Mouse (Mus musculus) lung, embryonic 15.5 days (tissue): ENCODE data around the gene Mettl5. TPM values are rescaled to one million over a fixed set of nuclear protein-coding genes. Genes with fewer than 3 reads are reported as not detected.

ENCODE experiments used
- ATAC-seq: fragments of 200-750 bp; cut with Nextera tagmentation; 2 replicates; pipeline ENCODE4 v1.8.0; 2017; ENCODE audit warnings: moderate number of reproducible peaks, borderline replicate concordance; ENCODE audit not compliant: low FRiP score, low TSS enrichment; ENCODE audit errors: extremely low read depth
- H3K27ac ChIP-seq: fragments of 300-500 bp; sonication (generic); 2 replicates; pipeline ENCODE4 v1.5.1; 2015; ENCODE audit warnings: moderate library complexity, mild to moderate bottlenecking, inconsistent platforms
- H3K27me3 ChIP-seq: fragments of 300-500 bp; sonication (generic); 2 replicates; pipeline ENCODE4 v1.6.1; 2015; ENCODE audit warnings: inconsistent platforms
- H3K36me3 ChIP-seq: fragments of 300-500 bp; sonication (generic); 2 replicates; pipeline ENCODE4 v1.6.1; 2015; ENCODE audit warnings: inconsistent platforms
- H3K4me1 ChIP-seq: fragments of 300-500 bp; sonication (generic); 2 replicates; pipeline ENCODE4 v1.6.1; 2015; ENCODE audit warnings: inconsistent platforms
- H3K4me2 ChIP-seq: fragments of 300-500 bp; sonication (generic); 2 replicates; pipeline ENCODE4 v1.6.1; 2015; ENCODE audit warnings: inconsistent platforms, mild to moderate bottlenecking, moderate library complexity
- H3K4me3 ChIP-seq: fragments of 300-500 bp; sonication (generic); 2 replicates; pipeline ENCODE4 v1.5.1; 2015; ENCODE audit warnings: mild to moderate bottlenecking, inconsistent platforms
- H3K9ac ChIP-seq: fragments of 300-500 bp; sonication (generic); 2 replicates; pipeline ENCODE4 v1.6.1; 2015; ENCODE audit warnings: inconsistent platforms
- H3K9me3 ChIP-seq: fragments of 300-500 bp; sonication (generic); 2 replicates; pipeline ENCODE4 v1.6.1; 2016; ENCODE audit warnings: inconsistent platforms
- WGBS: fragments of 180-500 bp; shearing (Covaris S2); methylation state at CpG from one replicate; pipeline ENCODE4 v1.1.7; 2015; 5-methylcytosine and 5-hydroxymethylcytosine counted together
- polyA plus RNA-seq: library from polyadenylated mRNA; unstranded; fragments of >200 nt; fragmentation: Nextera tagmentation; extraction: Ambion mirVana; gene quantifications from 2 replicates; pipeline ENCODE4 v1.2.1, GENCODE M21; 2015

Gene Mettl5
- polyA plus RNA-seq, 1 experiment from 2014 or later, result 36.5 TPM

- Histone ChIP-seq H3K4me2 (no peak overlapping the region; the same call in 1 of the 2 replicates), H3K36me3 (no peaks in the 10 kb centered on the region), H3K27me3 (no peaks in the 10 kb centered on the region), H3K27ac (peak overlapping the region; percentile 70), H3K4me1 (peaks cover 10% of the 10 kb centered on the region; the same call in 1 of the 2 replicates), H3K9me3 (no peaks in the 10 kb centered on the region), H3K9ac (no peak overlapping the region), H3K4me3 (no peak overlapping the region)
- ATAC-seq, result peak; percentile 17; the same call in 1 of the 2 replicates
- WGBS, result 47% methylated on average over 6 of the region's 6 CpGs
Observed at GRCm38 (mm10) chr2:69849215-69849614, 36.2 kb downstream of the Mettl5 start.

- H3K27me3 ChIP-seq, result no peaks in the 10 kb centered on the region
- ATAC-seq, result no peak
- no peaks in the 10 kb centered on the region for H3K9me3 ChIP-seq
- H3K36me3 ChIP-seq, result peaks cover 11% of the 10 kb centered on the region
- no peak overlapping the region for H3K9ac ChIP-seq
- H3K27ac ChIP-seq, result no peak overlapping the region
- no peak overlapping the region for H3K4me2 ChIP-seq
- no peak overlapping the region for H3K4me3 ChIP-seq
- WGBS, result 31% methylated on average over 6 of the region's 6 CpGs
- no peaks in the 10 kb centered on the region for H3K4me1 ChIP-seq
Observed at GRCm38 (mm10) chr2:69840261-69840660, 45.2 kb downstream of the Mettl5 start.

GRCm38 (mm10) chr2:69838707-69839106 is 46.7 kb downstream of the Mettl5 start:
- Histone ChIP-seq H3K9me3 (no peaks in the 10 kb centered on the region), H3K4me1 (no peaks in the 10 kb centered on the region), H3K36me3 (peaks cover 18% of the 10 kb centered on the region), H3K4me3 (no peak overlapping the region), H3K9ac (no peak overlapping the region), H3K27me3 (no peaks in the 10 kb centered on the region), H3K4me2 (no peak overlapping the region), H3K27ac (no peak overlapping the region)
- no peak for ATAC-seq

GRCm38 (mm10) chr2:69837996-69838395 is 47.4 kb downstream of the Mettl5 start:
- Histone ChIP-seq H3K4me2 (no peak overlapping the region), H3K9me3 (no peaks in the 10 kb centered on the region), H3K27me3 (no peaks in the 10 kb centered on the region), H3K4me1 (no peaks in the 10 kb centered on the region), H3K36me3 (peaks cover 25% of the 10 kb centered on the region), H3K4me3 (no peak overlapping the region), H3K27ac (no peak overlapping the region), H3K9ac (no peak overlapping the region)
- no peak for ATAC-seq
- WGBS, result 44% methylated on average over 3 of the region's 3 CpGs

GRCm38 (mm10) chr2:69837244-69837967 is 48.0 kb downstream of the Mettl5 start:
- Histone ChIP-seq H3K4me3 (no peak overlapping the region), H3K9ac (no peak overlapping the region), H3K36me3 (peaks cover 27% of the 10 kb centered on the region), H3K4me1 (no peaks in the 10 kb centered on the region), H3K9me3 (no peaks in the 10 kb centered on the region), H3K4me2 (no peak overlapping the region), H3K27ac (no peak overlapping the region), H3K27me3 (no peaks in the 10 kb centered on the region)
- no peak for ATAC-seq
- 69% methylated on average over 7 of the region's 7 CpGs for WGBS

GRCm38 (mm10) chr2:69830116-69830515 is 55.3 kb downstream of the Mettl5 start:
- Histone ChIP-seq H3K36me3 (peaks cover 29% of the 10 kb centered on the region), H3K9ac (no peak overlapping the region), H3K4me2 (no peak overlapping the region), H3K27me3 (no peaks in the 10 kb centered on the region), H3K27ac (no peak overlapping the region), H3K9me3 (no peaks in the 10 kb centered on the region), H3K4me1 (peaks cover 3% of the 10 kb centered on the region), H3K4me3 (no peak overlapping the region)
- no peak for ATAC-seq
- 80% methylated on average over 8 of the region's 8 CpGs for WGBS

- H3K27ac ChIP-seq, result no peak overlapping the region
- no peaks in the 10 kb centered on the region for H3K9me3 ChIP-seq
- peaks cover 3% of the 10 kb centered on the region for H3K4me1 ChIP-seq
- ATAC-seq, result no peak
- no peaks in the 10 kb centered on the region for H3K27me3 ChIP-seq
- H3K4me3 ChIP-seq, result no peak overlapping the region
- 63% methylated on average over 2 of the region's 2 CpGs for WGBS
- H3K9ac ChIP-seq, result no peak overlapping the region
- peaks cover 29% of the 10 kb centered on the region for H3K36me3 ChIP-seq
- no peak overlapping the region for H3K4me2 ChIP-seq
Observed at GRCm38 (mm10) chr2:69829680-69830079, 55.7 kb downstream of the Mettl5 start.

GRCm38 (mm10) chr2:69828031-69828430 is 57.4 kb downstream of the Mettl5 start:
- Histone ChIP-seq H3K4me3 (no peak overlapping the region), H3K4me2 (no peak overlapping the region), H3K27me3 (no peaks in the 10 kb centered on the region), H3K36me3 (peaks cover 15% of the 10 kb centered on the region), H3K9me3 (no peaks in the 10 kb centered on the region), H3K4me1 (peaks cover 7% of the 10 kb centered on the region), H3K9ac (no peak overlapping the region), H3K27ac (no peak overlapping the region)
- ATAC-seq, result no peak
- 20% methylated on average over 7 of the region's 7 CpGs for WGBS

- no peak for ATAC-seq
- H3K27ac ChIP-seq, result peak overlapping the region; percentile 53
- no peak overlapping the region for H3K4me2 ChIP-seq
- H3K9me3 ChIP-seq, result no peaks in the 10 kb centered on the region
- H3K4me1 ChIP-seq, result peaks cover 9% of the 10 kb centered on the region
- H3K9ac ChIP-seq, result no peak overlapping the region
- peaks cover 10% of the 10 kb centered on the region for H3K36me3 ChIP-seq
- H3K4me3 ChIP-seq, result no peak overlapping the region
- WGBS, result 39% methylated on average over 2 of the region's 2 CpGs
- H3K27me3 ChIP-seq, result no peaks in the 10 kb centered on the region
Observed at GRCm38 (mm10) chr2:69826380-69826779, 59.0 kb downstream of the Mettl5 start.

- 55% methylated on average over 10 of the region's 10 CpGs for WGBS
- Histone ChIP-seq H3K36me3 (peaks cover 5% of the 10 kb centered on the region), H3K27me3 (no peaks in the 10 kb centered on the region), H3K9me3 (no peaks in the 10 kb centered on the region), H3K4me2 (no peak overlapping the region), H3K4me3 (no peak overlapping the region), H3K9ac (no peak overlapping the region), H3K4me1 (peaks cover 9% of the 10 kb centered on the region), H3K27ac (peak overlapping the region; percentile 39; the same call in 1 of the 2 replicates)
- ATAC-seq, result no peak
Observed at GRCm38 (mm10) chr2:69825898-69826297, 59.5 kb downstream of the Mettl5 start.

- Histone ChIP-seq H3K27me3 (no peaks in the 10 kb centered on the region), H3K9ac (peak overlapping the region; percentile 91), H3K4me3 (peak overlapping the region; percentile 88), H3K4me1 (peaks cover 9% of the 10 kb centered on the region), H3K9me3 (no peaks in the 10 kb centered on the region), H3K27ac (peak overlapping the region; percentile 95), H3K36me3 (no peaks in the 10 kb centered on the region), H3K4me2 (peak overlapping the region; percentile 80)
- WGBS, result 1% methylated on average over 37 of the region's 45 CpGs
- peak; percentile 36 for ATAC-seq
Observed at GRCm38 (mm10) chr2:69823129-69823677, 62.2 kb downstream of the Mettl5 start.

- Histone ChIP-seq H3K9me3 (no peaks in the 10 kb centered on the region), H3K27me3 (no peaks in the 10 kb centered on the region), H3K9ac (peak overlapping the region; percentile 91), H3K36me3 (no peaks in the 10 kb centered on the region), H3K27ac (peak overlapping the region; percentile 95), H3K4me2 (peak overlapping the region; percentile 80), H3K4me3 (peak overlapping the region; percentile 88), H3K4me1 (peaks cover 9% of the 10 kb centered on the region)
- under 1% methylated on average over 60 of the region's 80 CpGs for WGBS
- peak; percentile 80 for ATAC-seq
Observed at GRCm38 (mm10) chr2:69822361-69823128, 62.9 kb downstream of the Mettl5 start.
